Mouse (Mus musculus): ENCODE measurements at regions not wholly inside any gene's neighbourhood (a gene's known extent, or its start where the extent isn't known, plus 50 kb on each side); places are given as distances from the start of the nearest gene placed in this dataset.

DNA sequence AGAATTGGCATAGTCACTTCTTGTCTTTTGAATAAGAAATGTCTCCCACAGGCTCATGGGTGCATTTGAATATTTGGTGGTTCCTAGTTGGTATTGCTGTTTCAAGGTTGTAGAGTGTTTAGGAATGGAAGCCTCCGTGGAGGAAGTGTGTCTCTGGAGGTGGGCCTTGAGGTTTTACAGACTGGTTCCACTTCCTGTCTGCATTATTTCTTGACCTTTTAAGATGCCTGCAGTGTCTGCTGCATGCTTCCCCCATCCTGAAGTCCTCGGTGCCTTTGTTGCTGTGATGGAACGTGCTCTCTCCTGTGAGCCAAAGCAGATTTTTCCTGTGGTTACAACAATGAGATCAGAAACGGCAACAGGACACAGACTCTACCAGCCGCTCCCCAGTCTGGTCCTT is 299.4 kb upstream of the Gadl1 start:
- Histone ChIP-seq H3K9me3 (ENCODE audit: control insufficient read depth, low read length) (no peaks in the 10 kb centered on the region), H3K36me3 (ENCODE audit: control insufficient read depth, insufficient read depth, low read length) (no peaks in the 10 kb centered on the region), H3K4me2 (ENCODE audit: low read length) (no peak overlapping the region), H3K27me3 (ENCODE audit: control insufficient read depth, insufficient read depth, low read length) (no peaks in the 10 kb centered on the region), H3K4me3 (replicated peaks; ENCODE audit: low read depth, low read length) (no peak overlapping the region), H3K27ac (replicated peaks; ENCODE audit: low read depth, low read length) (no peak overlapping the region), H3K9ac (replicated peaks; ENCODE audit: low read length) (no peak overlapping the region), H3K4me1 (ENCODE audit: control insufficient read depth, insufficient read depth, low read length) (0 out of 2 replicates have a peak, but pooled peaks cover 6% of the 10 kb centered on the region)
- 90% methylated on average over 5 of the region's 5 CpGs for WGBS
- ATAC-seq (ENCODE audit: low FRiP score, low TSS enrichment) (no peak), DNase-seq (no peak)

DNA sequence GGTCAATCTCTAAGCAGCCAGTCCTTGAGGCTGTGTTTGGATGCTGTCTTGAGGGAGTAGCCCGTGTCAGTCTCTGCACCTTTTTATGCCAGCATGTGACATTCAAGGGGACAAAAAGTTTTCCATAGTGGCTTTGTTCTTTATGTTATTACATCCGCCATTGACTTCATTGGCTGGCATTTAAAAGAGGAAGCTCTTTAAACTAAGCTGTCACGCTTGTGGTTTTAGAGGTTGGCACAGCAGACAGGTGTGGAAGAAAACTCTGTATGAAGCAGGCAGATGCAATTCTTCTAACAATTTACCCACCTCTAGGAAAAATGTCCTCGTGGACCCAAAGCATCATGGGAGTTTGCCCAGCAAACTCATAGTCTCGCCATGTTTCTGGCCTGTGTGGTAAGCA is 297.5 kb upstream of the Gadl1 start:
- no peaks in the 10 kb centered on the region for H3K9me3 ChIP-seq (ENCODE audit: control insufficient read depth, low read length)
- WGBS, result 85% methylated on average over 5 of the region's 5 CpGs
- no peak for DNase-seq
- H3K4me3 ChIP-seq (replicated peaks; ENCODE audit: low read depth, low read length), result no peak overlapping the region
- no peaks in the 10 kb centered on the region for H3K27me3 ChIP-seq (ENCODE audit: control insufficient read depth, insufficient read depth, low read length)
- H3K9ac ChIP-seq (replicated peaks; ENCODE audit: low read length), result no peak overlapping the region
- H3K27ac ChIP-seq (replicated peaks; ENCODE audit: low read depth, low read length), result no peak overlapping the region
- H3K36me3 ChIP-seq (ENCODE audit: control insufficient read depth, insufficient read depth, low read length), result no peaks in the 10 kb centered on the region
- H3K4me1 ChIP-seq (ENCODE audit: control insufficient read depth, insufficient read depth, low read length), result no peaks in the 10 kb centered on the region
- no peak for ATAC-seq (ENCODE audit: low FRiP score, low TSS enrichment)
- H3K4me2 ChIP-seq (ENCODE audit: low read length), result no peak overlapping the region

- WGBS, result 90% methylated on average over 6 of the region's 6 CpGs
- DNase-seq, result no peak
- ATAC-seq (ENCODE audit: low FRiP score, low TSS enrichment), result no peak
Measured at GRCm38 (mm10) chr9:115612908-115613307, 296.3 kb upstream of the Gadl1 start.

DNA sequence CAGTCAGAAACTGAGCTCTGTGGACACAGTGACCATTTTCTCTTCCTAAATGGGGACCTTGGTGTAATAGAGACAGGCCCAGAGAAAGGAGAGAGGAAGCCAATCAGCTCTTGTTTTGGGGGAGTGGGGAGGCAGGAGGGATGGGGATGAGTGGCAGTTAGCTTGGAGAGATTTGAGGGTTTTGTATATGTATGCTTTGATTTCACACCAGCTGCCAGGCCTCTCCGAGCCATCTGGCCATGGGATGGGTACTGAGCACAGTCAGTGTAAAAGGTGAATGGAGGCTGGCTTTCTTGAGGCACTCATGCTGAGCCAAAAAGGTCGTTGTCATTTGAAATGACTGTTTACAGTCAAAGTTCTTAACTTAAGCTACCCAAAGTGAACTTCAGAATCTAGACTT is 295.2 kb upstream of the Gadl1 start:
- H3K4me3 ChIP-seq (replicated peaks; ENCODE audit: low read depth, low read length), result no peak overlapping the region
- ATAC-seq (ENCODE audit: low FRiP score, low TSS enrichment) (no peak), DNase-seq (no peak)
- H3K9ac ChIP-seq (replicated peaks; ENCODE audit: low read length), result no peak overlapping the region
- H3K27me3 ChIP-seq (ENCODE audit: control insufficient read depth, insufficient read depth, low read length), result no peaks in the 10 kb centered on the region
- H3K4me1 ChIP-seq (ENCODE audit: control insufficient read depth, insufficient read depth, low read length), result no peaks in the 10 kb centered on the region
- no peak overlapping the region for H3K27ac ChIP-seq (replicated peaks; ENCODE audit: low read depth, low read length)
- no peaks in the 10 kb centered on the region for H3K36me3 ChIP-seq (ENCODE audit: control insufficient read depth, insufficient read depth, low read length)
- 77% methylated on average over 2 of the region's 2 CpGs for WGBS
- no peaks in the 10 kb centered on the region for H3K9me3 ChIP-seq (ENCODE audit: control insufficient read depth, low read length)
- H3K4me2 ChIP-seq (ENCODE audit: low read length), result no peak overlapping the region

More at GRCm38 (mm10) chr9:115612908-115613307, 296.3 kb upstream of the Gadl1 start:
- Histone ChIP-seq H3K9ac (replicated peaks; ENCODE audit: low read length) (no peak overlapping the region), H3K4me1 (ENCODE audit: control insufficient read depth, insufficient read depth, low read length) (no peaks in the 10 kb centered on the region), H3K27me3 (ENCODE audit: control insufficient read depth, insufficient read depth, low read length) (no peaks in the 10 kb centered on the region), H3K4me3 (replicated peaks; ENCODE audit: low read depth, low read length) (no peak overlapping the region), H3K4me2 (ENCODE audit: low read length) (no peak overlapping the region), H3K36me3 (ENCODE audit: control insufficient read depth, insufficient read depth, low read length) (no peaks in the 10 kb centered on the region), H3K9me3 (ENCODE audit: control insufficient read depth, low read length) (no peaks in the 10 kb centered on the region), H3K27ac (replicated peaks; ENCODE audit: low read depth, low read length) (no peak overlapping the region)

- Histone ChIP-seq H3K4me2 (ENCODE audit: low read length) (no peak overlapping the region), H3K27ac (replicated peaks; ENCODE audit: low read depth, low read length) (no peak overlapping the region), H3K4me3 (replicated peaks; ENCODE audit: low read depth, low read length) (no peak overlapping the region), H3K9ac (replicated peaks; ENCODE audit: low read length) (no peak overlapping the region), H3K36me3 (ENCODE audit: control insufficient read depth, insufficient read depth, low read length) (no peaks in the 10 kb centered on the region), H3K9me3 (ENCODE audit: control insufficient read depth, low read length) (no peaks in the 10 kb centered on the region), H3K27me3 (ENCODE audit: control insufficient read depth, insufficient read depth, low read length) (no peaks in the 10 kb centered on the region), H3K4me1 (ENCODE audit: control insufficient read depth, insufficient read depth, low read length) (no peaks in the 10 kb centered on the region)
- 85% methylated on average over 6 of the region's 6 CpGs for WGBS
- ATAC-seq (ENCODE audit: low FRiP score, low TSS enrichment) (no peak), DNase-seq (no peak)
Measured at GRCm38 (mm10) chr9:115617909-115618308, 291.3 kb upstream of the Gadl1 start.

DNA sequence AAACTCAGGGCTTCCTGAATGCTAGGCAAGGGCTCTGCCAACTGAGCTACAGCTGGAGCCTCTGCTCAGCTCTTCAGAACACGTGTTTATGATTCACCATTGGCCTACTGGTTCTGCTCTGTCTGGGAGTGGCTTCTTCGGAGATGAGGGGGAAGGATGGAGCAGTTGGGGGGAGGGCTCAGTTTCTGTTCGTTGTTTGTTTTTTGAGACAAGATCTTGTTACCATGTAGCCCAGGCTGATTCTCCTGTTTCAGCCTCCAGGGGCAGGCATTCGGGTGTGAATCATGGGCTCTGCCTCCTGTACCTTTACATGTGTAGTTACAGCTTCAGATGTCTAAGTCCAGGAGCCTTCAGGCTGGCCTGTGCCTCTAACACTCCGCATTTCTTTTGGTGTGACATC is 285.3 kb upstream of the Gadl1 start:
- ATAC-seq (ENCODE audit: low FRiP score, low TSS enrichment), result no peak
- Histone ChIP-seq H3K9ac (replicated peaks; ENCODE audit: low read length) (no peak overlapping the region), H3K4me3 (replicated peaks; ENCODE audit: low read depth, low read length) (no peak overlapping the region), H3K27ac (replicated peaks; ENCODE audit: low read depth, low read length) (no peak overlapping the region), H3K27me3 (ENCODE audit: control insufficient read depth, insufficient read depth, low read length) (no peaks in the 10 kb centered on the region), H3K4me2 (ENCODE audit: low read length) (no peak overlapping the region), H3K9me3 (ENCODE audit: control insufficient read depth, low read length) (no peaks in the 10 kb centered on the region), H3K4me1 (ENCODE audit: control insufficient read depth, insufficient read depth, low read length) (no peaks in the 10 kb centered on the region), H3K36me3 (ENCODE audit: control insufficient read depth, insufficient read depth, low read length) (no peaks in the 10 kb centered on the region)
- 69% methylated on average over 5 of the region's 5 CpGs for WGBS
- no peak for DNase-seq

- DNase-seq (no peak), ATAC-seq (ENCODE audit: low FRiP score, low TSS enrichment) (no peak)
- H3K4me3 ChIP-seq (replicated peaks; ENCODE audit: low read depth, low read length), result no peak overlapping the region
- no peaks in the 10 kb centered on the region for H3K27me3 ChIP-seq (ENCODE audit: control insufficient read depth, insufficient read depth, low read length)
- H3K9me3 ChIP-seq (ENCODE audit: control insufficient read depth, low read length), result no peaks in the 10 kb centered on the region
- H3K27ac ChIP-seq (replicated peaks; ENCODE audit: low read depth, low read length), result no peak overlapping the region
- H3K9ac ChIP-seq (replicated peaks; ENCODE audit: low read length), result no peak overlapping the region
- no peaks in the 10 kb centered on the region for H3K36me3 ChIP-seq (ENCODE audit: control insufficient read depth, insufficient read depth, low read length)
- H3K4me1 ChIP-seq (ENCODE audit: control insufficient read depth, insufficient read depth, low read length), result no peaks in the 10 kb centered on the region
- no peak overlapping the region for H3K4me2 ChIP-seq (ENCODE audit: low read length)
- 82% methylated on average over 15 of the region's 15 CpGs for whole genome bisulfite sequencing
Measured at GRCm38 (mm10) chr9:115624721-115625496, 284.3 kb upstream of the Gadl1 start.

DNA sequence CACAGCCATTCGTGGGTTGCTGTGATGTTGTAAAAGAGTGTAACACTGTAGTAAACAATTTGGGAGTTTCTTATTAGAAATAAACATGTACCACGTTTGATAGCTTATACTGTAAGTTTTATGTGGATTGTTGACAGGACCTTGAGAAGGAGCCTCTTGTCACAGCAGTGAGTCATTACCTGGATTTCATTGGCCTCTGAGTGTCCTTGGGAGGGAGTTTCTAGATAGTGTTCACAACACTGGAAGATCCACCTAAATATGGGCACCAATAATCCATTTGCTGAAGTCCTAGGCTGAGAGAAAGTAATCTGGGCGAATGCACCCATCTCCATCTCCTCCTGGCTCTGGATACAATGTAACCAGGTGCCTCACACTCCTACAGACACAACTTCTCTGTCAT is 281.7 kb upstream of the Gadl1 start:
- no peaks in the 10 kb centered on the region for H3K36me3 ChIP-seq (ENCODE audit: control insufficient read depth, insufficient read depth, low read length)
- H3K4me2 ChIP-seq (ENCODE audit: low read length), result no peak overlapping the region
- no peak overlapping the region for H3K9ac ChIP-seq (replicated peaks; ENCODE audit: low read length)
- no peaks in the 10 kb centered on the region for H3K27me3 ChIP-seq (ENCODE audit: control insufficient read depth, insufficient read depth, low read length)
- no peak for ATAC-seq (ENCODE audit: low FRiP score, low TSS enrichment)
- H3K9me3 ChIP-seq (ENCODE audit: control insufficient read depth, low read length), result no peaks in the 10 kb centered on the region
- no peak overlapping the region for H3K4me3 ChIP-seq (replicated peaks; ENCODE audit: low read depth, low read length)
- H3K4me1 ChIP-seq (ENCODE audit: control insufficient read depth, insufficient read depth, low read length), result no peaks in the 10 kb centered on the region
- no peak for DNase-seq
- WGBS, result 88% methylated on average over 3 of the region's 3 CpGs
- H3K27ac ChIP-seq (replicated peaks; ENCODE audit: low read depth, low read length), result no peak overlapping the region

GRCm38 (mm10) chr9:115637114-115637513 is 272.1 kb upstream of the Gadl1 start:
- H3K9me3 ChIP-seq (ENCODE audit: control insufficient read depth, low read length), result no peaks in the 10 kb centered on the region
- ATAC-seq (ENCODE audit: low FRiP score, low TSS enrichment) (no peak), DNase-seq (no peak)
- WGBS, result 91% methylated on average over 6 of the region's 6 CpGs
- H3K9ac ChIP-seq (replicated peaks; ENCODE audit: low read length), result no peak overlapping the region
- no peaks in the 10 kb centered on the region for H3K27me3 ChIP-seq (ENCODE audit: control insufficient read depth, insufficient read depth, low read length)
- H3K4me1 ChIP-seq (ENCODE audit: control insufficient read depth, insufficient read depth, low read length), result no peaks in the 10 kb centered on the region
- no peak overlapping the region for H3K4me3 ChIP-seq (replicated peaks; ENCODE audit: low read depth, low read length)
- H3K36me3 ChIP-seq (ENCODE audit: control insufficient read depth, insufficient read depth, low read length), result no peaks in the 10 kb centered on the region
- H3K4me2 ChIP-seq (ENCODE audit: low read length), result no peak overlapping the region
- no peak overlapping the region for H3K27ac ChIP-seq (replicated peaks; ENCODE audit: low read depth, low read length)

Data from midbrain, embryonic 14.5 days (tissue).